Mouse (Mus musculus) T-helper 1 cell (primary cell): ENCODE measurements at regions not wholly inside any gene's neighbourhood (a gene's known extent, or its start where the extent isn't known, plus 50 kb on each side); places are given as distances from the start of the nearest gene placed in this dataset.
"Not testable (repeated sequence)": the region's sequence is repeated elsewhere in the genome, so short reads cannot be mapped to it uniquely, and the experiment has no call there.

Source experiments
- in situ Hi-C: fragments of 300-600 bp; cut with MboI, MseI; formaldehyde crosslinking; loops from one replicate; pipeline ENCODE4 v1.15.1; 2025; ENCODE audit warnings: high pct_unique_total_duplicates

DNA sequence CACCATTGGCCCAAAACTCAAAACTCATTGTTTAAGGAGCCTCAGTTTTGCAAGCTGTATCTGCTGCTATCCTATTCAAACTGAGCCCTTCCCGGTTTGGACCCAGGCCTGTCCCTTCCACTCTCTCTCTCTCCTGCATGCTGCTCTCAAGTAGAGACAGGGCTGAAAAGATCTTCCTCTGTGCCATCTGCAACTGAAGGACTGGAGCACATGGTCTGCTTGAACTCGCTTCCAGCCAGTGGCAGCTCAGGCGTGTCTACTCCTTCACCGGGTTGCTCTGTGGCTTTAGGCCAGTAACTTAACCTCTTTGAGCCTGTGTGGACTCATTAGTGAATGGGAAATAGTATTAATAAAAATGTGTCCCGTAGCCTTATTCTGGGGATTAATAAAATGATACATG, 170.4 kb upstream of the Camk1g start:
- in situ Hi-C loops = no loop called here

DNA sequence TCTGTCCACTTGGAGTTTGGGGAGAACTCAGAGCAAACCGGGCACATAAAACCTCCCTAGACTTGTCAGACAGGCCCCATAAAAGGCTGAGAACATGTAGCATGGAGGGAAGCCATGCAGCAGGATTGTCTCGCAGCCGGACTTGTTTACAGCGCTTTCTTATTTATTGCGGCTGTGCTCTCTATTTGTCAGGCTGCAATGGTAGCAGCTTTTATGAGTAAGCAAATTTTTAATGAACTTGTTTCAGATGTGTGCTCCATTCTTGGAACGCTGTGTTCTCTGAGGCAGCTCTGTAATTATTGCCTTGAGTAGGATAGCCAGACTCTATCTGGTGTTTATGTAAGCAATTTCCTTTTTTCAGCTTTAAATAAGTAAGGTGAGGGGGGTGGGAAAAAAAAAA, 169.2 kb upstream of the Camk1g start:
- in situ Hi-C loops = no loop called here

DNA sequence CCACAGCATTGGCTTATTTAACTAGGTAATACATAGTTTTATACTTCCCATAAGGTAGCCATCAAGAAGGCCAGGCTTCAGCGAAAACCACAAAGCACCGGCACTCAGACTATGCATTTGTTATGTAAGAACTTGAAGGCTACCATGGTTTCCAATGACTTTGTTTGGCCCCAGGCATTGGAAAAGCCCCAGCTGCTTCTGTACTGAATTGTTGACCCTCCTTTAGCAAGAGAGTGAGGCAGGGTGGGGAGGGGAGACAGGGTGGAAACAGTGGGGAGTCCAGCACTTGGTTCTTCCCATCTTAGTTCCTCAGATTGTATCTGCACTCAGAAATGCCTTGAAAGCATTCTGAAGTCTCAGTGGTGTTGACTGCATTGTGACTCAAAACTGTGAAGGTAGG, 168.3 kb upstream of the Camk1g start:
- in situ Hi-C loops = no loop called here

DNA sequence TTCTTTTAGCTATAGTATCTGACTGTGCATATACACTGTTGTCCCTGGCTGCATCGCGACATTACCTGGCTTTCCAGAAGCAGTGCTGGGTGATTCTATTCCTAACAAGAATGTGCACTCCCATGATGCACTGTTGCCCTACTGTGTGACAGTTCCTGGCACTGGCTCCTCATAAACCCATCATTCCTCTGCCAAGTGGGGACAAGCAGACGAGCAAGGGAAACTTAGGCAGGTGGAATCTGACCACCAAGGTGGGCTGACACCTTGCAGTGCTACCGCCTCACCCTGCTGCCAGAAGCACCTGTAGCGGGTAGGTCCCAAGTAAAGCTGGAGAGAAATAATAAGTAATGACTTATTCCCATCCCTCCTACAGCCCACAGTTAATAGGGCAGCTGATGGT, 167.5 kb upstream of the Camk1g start:
- in situ Hi-C loops = no loop called here

DNA sequence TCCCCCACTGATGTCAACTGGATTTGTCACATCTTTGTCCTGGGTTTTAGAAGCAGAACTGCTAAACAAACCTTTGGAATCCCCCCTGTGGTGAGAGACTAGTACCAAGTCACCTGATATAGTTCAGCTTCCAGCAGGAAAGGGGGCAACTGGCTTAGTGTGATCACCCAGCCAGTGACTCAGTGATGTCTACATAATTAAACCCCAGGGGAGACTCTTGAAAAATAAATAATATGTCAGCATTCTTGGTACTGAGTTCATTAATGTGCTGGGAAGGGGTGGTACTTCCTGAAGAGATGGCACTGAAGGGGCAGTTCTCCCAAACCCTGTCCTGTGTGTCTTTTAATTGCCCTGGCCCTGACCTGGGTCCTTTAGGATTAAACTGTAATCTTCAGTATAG, 166.5 kb upstream of the Camk1g start:
- in situ Hi-C loops = no loop called here

DNA sequence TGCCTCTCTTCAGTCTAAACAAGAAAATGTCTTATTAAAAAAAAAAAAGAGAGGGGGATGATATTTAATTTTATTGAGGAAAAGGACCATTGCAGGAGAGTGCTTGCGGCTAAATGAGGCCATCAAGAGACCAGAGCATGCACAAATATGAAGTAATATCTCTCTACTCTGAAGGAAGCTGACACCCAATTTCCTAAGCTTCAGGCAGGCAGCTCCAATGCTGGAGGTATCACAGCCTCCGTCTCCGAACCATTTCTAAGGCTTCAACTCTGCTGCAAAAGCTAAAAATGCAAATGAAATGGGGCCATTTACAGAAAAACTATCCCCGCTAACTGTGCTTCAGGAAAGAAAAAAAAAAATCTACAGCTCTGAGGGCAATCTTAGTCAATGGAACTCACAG, 164.4 kb upstream of the Camk1g start:
- in situ Hi-C loops = no loop called here

DNA sequence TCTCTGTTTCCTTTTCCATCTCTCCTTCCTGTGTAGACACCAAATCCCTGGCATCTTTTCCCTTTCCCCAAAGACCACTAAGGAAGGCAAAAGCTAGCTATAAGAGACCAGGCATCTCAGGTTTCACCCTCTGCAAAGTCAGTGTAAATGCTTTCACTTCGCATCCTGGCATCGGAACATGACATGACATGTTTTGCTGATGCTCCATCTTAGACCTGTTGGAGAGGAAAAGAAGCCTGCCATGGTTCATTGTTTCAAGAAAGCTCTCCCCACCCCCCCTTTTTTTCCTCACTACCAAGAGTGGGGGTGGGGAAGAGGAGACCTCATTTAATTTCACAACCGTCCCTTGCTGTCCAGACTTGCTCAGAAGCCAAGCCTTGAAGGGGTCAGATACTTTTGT, 156.4 kb upstream of the Camk1g start:
- in situ Hi-C loops = no loop called here

DNA sequence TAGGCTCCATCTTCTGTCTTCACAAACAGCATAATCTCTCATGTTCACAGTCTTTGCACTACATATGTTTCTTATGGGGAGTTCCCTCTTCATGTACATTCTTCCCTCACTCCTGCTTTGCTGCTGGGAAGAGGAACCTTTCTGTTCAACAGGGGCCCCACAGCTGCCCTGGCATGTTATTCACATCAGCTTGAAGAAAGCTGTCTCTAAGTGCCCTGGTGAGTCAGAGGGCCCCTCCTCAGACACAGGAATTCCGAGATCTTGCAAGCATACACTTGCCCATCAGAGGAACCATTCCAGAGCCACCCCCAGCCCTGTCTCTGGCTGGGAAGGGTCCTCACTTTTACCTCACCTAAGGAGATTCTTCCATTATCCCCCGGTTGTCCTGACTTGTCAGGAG, 151.9 kb upstream of the Camk1g start:
- in situ Hi-C loops = no loop called here

DNA sequence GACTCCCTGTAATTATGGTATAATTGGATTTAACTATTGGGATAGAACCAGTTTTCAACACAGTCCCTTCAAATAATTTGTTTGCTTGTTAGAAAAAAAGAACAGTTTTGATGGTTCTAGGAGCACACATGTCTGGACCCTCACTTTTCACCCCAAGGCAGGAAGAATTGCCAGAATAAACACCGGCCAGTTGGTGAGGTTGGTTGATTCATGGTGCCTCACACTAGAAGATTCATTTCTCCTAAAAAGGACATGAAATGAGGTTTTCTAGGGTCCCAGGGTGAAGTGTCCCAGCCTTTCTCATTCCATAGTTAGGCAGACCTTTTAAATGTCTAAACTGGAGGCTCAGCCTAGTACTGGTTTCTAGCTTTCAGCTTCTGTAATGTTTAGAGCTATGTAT, 148.7 kb upstream of the Camk1g start:
- in situ Hi-C loops = no loop called here

DNA sequence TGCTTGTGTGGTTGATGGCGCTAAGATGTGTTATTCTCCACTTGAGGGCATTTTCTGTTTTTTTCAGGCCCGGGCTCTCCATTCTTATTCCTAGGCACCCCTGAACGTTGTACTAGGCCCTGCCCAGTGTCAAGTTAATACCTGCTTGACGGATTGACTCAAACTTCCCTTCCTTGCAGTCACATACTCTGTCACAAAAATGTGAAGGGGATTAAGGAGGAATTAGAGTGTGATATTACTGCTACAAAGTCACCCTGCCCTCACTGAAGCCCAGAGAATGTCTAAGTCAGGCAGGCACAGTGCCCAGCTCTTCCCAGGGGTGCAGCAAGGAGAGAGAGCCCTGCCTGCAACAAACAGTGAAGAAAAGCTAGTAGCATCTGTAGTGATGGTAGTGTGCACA, 147.9 kb upstream of the Camk1g start:
- in situ Hi-C loops = no loop called here

DNA sequence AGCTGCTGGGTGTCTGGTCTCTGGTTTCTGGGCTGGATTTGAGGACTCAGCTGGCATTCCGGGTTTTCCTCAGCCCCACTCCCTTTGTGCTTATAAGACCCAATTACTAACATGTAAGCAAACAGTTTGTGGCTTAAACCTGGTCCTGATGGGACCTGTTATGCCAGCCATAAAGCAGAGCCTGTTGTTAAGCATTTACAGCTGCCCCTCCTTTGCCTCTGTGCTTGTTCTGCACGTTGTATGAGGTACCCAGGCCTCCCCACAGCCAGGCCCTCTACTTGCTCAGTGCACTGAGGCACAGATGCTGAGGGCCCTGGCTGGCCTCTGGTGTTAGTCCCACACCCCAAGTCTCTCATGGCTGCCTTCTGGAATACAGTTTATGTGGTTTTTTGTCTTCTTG, 147.2 kb upstream of the Camk1g start:
- in situ Hi-C loops = no loop called here

DNA sequence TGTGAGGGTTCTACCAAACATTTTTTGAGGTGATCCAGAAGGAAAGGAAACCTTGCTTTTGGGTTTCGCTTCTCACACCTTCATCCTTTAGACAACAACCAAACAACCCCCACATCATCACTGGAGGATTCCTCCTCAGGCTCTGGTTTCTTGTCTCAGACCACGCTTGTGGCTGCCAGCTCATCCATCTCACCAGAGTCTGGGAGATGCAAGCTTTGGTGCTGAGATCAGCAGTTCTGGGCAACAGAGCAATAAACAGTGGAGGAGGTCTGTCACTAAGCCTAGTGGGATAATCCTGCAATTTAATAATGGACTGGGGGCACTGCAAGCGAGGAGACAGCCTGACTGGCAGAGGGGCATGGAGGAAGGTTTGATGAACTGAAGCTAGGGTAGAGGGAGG, 146.3 kb upstream of the Camk1g start:
- in situ Hi-C loops = no loop called here

DNA sequence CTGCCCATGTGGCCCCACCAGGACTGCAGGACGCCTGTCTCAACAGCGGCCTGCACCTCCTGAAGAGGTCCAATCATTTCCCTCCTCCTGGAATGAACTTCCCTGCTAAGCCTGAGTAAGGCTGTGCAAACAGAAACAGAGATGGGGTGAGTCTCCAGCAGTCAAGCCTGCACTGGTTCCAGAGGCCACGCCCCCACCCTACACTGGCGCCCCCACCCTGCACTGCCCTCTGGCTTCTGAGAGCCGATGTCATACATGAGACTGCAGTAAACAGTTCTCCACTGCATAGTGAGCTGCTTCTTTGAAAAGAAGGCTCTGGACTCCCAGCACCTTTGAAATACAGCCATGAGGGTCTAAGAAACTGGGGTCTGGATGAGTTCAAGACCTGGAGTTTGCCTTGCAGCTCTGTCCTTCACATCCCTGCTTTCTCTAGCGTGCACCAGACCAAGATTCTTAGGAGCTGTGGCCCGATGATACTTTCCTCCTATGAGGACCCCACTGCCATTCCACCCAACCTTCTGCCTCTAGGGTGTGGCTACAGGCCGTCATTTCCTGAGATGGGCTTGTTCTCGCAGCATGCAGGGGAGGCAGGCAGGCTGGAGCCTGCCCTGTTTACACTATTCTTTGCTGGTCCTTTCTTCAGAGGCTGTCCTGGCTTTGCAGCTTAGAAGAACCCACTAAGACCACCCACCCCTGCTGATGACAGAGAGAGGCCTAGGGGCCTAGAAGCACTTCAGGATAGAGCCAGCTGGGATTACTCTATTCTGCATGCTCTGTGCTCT, 144.0 kb upstream of the Camk1g start:
- in situ Hi-C loops = no loop called here

DNA sequence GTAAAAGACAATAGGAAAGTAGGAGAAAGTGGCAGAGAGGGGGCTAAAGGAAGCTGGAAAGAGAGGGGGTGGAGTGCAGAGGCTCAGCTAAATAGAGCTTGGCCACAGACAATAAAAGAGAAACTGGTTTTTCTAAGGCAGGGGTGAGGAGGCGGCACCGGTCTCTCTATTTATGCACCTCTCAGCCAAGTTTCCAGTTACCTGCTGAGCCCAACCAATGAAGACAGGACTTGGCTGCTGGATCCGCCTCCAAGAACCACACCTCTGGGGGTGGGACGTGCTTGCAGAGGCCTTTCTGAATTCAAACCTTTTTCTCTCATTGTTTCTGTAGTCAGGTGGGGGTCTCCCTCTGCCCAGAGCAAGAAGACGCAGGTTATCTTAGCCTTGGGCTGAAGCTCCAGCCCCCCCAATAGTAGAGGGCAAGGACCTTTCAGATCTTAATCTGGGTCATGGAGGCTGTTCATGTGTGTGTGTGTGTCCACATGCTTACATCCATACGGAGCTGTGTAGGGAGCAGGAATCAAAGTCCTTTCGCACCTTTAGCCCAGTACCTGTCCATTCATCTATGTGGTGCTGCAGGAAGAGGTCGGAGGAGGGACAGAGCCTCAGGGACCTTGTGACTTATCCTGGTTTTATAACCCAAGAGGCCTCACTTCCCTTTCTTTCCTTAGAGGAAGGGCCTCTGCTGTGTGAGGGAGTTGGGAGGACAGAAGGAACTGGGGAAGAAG, 140.1 kb upstream of the Camk1g start:
- in situ Hi-C loops = no loop called here

DNA sequence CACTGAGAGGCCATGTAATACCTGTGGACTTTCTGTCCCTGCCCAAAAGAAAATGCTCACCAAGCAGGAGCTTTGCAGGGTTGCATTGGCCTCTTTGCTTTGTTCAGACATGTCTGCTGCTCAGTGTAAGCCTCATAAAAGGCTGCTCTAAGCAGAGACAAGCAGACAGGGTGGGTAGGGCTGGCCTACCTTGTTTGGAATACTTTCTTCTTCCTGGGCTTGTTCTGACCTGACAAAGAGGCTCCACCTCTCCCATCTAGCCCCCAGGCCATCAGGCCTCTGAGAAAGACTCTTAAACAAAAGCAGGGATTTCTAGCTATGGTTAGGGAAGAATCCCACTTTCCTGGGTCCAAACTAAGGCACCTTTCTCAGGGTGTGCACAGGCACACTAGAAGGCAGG, 138.2 kb upstream of the Camk1g start:
- in situ Hi-C loops = no loop called here

DNA sequence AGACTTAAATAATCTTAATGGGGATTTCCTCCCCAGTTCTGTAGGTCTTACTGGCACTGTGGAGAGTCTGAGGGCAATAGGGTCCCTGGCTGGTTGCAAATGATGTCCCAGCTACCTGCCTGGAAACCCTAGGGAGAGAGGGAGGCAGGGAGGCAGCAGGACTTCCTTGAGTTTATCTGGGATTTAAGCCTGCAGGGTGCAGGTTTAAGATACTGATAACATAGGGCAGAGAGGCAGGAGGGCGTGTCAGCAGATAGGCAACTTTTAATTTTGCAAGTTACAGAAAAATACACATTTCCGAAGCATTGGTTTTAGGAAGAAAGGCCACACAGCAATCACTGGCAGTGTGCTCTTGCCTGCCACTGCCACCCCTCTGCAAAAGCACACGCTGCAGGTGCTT, 136.9 kb upstream of the Camk1g start:
- in situ Hi-C loops = no loop called here

DNA sequence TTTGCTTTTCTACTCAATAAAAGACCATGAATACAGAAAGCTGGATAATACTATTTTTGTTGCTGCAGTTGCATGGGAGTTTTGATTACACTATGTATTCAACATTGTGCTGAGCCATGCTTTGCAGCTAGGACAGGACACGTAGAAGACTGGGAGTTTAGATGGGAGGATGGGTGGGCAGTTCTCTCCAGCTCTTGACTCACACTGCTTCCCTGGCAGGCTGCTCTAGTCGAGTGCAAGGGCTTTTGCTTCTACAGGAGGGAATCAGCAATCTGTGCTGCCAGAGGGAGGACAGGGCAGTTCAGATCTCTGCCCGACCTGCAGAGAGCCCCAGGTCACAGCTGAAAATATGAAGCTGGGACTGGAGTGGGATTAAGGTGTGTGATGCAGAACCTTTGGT, 135.3 kb upstream of the Camk1g start:
- in situ Hi-C loops = no loop called here

DNA sequence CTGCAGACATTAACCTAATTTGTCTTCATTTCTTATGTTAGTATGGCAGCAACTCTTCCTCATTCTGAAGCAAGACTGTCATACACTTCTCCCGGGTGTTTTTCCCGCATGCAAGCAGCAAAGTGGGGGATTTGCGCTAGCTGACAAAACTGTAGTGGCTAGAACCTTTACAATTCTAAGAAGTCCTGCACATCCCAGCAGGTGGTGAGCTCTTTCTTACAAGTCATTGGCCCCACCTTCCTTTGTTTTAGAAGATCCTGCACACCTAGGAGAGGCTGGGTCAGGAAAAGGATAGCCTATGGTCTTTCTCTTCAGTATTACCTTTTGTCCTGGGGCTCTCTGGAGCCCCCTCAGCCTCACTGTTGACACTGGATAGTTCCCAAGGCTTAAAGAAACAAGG, 134.5 kb upstream of the Camk1g start:
- in situ Hi-C loops = no loop called here

DNA sequence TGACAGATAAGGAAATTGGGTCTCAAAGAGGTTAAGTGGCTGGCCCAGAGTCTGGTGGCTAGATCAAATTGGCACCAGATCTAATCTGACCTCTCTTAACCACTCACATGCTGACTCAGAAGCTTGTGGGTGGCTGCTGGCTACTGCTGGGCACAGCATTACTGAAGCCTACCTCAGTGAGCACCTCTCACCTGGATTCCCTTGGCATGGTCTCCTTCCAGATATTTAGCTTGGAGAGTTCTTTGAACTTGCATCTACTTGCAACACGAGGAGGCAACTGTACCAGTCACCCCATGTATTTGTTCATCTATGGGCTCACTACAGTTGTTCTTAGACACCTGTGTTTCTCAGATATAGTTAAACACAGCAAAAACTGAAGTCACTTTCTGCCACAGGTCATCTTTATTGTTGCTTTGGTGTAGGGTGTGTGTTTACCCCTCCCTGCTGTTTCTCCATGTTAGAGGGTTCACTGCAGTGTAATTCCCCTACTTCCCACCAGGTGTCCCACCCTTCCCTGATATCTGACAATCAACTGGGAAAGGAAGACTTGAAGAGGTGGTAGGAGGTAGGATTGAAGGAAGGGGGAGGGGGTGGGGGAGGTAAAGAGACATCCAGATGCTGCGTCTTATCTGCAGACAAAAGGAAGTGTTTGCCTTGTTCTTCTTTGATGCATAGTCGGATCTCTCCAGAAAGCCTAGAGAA, 133.7 kb upstream of the Camk1g start:
- in situ Hi-C loops = no loop called here

DNA sequence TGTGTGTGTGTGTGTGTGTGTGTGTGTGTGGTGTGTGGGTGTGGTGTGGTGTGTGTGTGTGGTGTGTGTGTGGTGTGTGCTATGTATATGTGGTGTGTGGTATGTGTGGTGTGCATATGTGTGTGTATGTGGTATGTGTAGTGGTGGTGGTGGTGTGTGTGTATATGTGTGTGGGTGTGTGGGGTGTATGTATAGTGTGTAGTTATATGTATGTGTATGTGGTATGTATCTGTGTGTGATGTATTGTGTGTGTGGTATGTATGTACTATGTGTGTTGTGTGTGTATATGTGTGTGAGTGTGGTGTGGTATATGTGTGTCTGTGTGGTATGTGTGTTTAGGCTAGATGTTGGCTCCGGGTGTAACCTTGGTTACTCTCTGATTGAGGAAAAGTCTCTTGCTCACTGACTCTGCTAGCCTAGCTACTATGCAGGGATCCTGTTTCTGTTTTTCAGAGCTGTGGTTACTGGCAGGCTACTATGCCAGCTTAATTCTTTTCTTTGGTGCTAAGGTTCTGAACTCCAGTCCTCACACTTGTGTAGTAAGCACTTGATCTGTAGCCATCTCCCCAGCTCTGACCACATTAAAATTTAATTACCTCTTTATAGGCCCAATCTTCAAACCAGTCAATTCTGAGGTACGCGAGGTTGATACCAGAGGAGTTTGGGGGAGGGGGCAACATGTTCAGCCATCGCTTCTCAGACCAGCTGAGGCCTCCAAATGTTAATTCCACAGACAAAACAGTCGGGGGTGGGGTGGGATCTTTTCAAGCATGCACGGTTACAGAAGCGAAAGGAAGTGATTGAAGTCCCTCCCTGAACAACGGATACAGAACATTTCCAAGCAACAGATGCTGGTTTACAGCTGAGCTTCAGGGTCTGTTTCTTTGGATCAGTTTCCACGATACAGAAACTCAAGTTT, 126.4 kb upstream of the Camk1g start:
- in situ Hi-C loops = no loop called here

DNA sequence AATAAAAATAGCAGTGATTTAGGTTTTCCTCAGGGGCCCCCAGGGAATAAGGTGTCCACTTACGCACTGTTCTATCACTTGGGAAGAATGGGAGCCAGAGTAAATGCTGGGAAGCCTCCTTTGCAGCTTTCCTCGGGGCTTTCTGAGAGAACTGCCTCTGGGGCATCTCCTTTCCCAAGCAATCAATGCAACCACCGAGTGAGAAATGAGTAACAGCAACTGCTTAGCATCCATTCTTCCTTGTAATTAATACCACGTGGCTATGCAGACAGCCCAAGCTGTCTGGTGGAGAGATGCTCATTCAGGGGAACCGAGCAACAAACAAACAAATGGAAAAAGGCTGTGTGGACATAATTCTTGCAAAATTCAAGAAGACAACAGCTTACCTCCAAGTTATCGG, 117.9 kb upstream of the Camk1g start:
- in situ Hi-C loops = no loop called here

DNA sequence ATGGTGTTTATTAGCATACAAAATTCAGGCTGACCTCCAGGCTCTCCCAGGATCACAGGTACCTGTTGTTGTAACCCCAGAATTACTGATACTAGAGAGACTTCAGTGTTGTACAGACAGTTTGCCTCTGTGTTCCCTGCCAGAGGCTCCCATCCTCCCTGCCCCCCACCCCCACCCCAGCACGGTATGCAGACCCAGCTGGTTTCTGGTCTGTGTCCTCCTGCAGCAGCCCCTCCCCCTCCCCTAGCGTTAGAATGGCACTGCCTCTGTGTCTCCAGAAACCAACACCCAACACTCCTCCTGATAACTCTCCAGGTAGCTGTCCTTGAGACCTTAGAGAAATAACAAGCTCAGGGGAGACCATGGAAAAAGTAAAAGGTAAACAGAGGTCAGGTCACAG, 116.6 kb upstream of the Camk1g start:
- in situ Hi-C loops = not testable (repeated sequence)
